Mouse (Mus musculus) thymus, adult 2 months (tissue): ENCODE measurements around the gene Gm20388.

Experiments
- CTCF ChIP-seq: fragments of 200-500 bp; IDR thresholded peaks from 2 replicates; pipeline ENCODE4 v1.5.1; 2012; ENCODE audit warnings: mild to moderate bottlenecking, control low read depth, low read length, moderate library complexity, borderline replicate concordance; ENCODE audit not compliant: control insufficient read depth, poor library complexity, insufficient read depth; ENCODE audit errors: extremely low read depth
- POLR2A ChIP-seq: fragments of 200-500 bp; IDR thresholded peaks from 2 replicates; pipeline ENCODE4 v1.6.1; 2012; ENCODE audit warnings: mild to moderate bottlenecking, low read length, control low read depth, moderate library complexity; ENCODE audit not compliant: control insufficient read depth, poor library complexity, insufficient read depth; ENCODE audit errors: extremely low read depth

DNA sequence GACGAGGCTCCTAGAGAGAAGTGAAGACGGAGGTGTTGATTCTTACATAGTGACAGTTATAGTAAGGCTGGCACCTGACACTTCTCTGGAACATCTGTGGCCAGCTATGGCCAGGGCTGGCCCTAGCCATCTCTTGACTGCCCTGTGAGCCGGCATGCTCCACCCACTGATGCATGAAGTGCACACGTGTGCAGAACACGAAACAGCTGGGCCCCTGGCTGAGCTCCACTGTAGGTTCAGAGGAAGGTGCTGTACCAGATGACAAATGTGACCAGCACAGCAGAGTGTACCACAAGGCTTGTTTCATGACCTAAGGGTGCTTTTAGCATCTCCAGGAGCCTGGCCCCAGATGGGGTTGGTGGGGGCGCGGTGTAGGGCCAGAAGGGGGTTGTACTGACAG is 83.5 kb downstream of the Gm20388 start:
- TF ChIP-seq CTCF (no peak), POLR2A (no peak)
